Comparison of ENCODE assay signal across 8 mouse cellular contexts in the genomic region with DNA sequence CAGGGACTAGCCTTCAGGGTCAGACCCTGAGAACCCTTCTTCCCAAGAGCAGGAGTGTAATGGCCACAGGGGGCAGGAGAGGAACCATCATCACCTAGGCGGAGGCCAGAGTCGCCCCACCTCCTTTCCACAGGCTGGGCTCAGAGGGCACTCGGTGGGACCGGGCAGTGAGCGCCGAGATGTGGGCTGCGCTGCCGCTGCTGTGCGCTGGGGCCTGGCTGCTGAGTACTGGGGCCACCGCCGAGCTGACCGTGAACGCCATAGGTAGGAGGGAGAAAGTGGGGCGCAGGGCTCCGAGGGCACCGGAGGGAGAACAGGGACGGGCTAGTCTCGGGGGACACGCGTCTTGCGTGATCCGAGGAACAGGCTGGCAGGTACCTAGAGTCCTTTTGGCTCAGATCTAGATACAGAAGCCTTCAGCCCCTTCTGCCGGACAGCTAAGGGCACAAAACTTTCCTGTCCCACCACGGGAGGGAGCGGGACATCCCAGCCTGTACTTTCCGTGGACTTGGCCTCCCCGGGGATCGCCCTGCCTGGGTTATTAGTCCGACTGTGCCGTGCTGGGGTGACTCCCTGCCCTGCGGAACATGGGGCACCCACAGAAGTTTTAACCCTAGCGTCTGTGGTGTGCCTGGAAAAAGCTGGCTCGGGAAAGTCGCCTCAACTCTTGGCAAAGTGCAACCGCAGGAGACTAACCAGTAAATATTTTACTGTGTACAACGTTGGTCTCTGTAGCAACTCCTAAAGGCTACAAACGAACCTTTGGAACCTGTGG. TPM values are rescaled to one million over a fixed set of nuclear protein-coding genes. Genes with fewer than 3 reads are reported as not detected.
A peak's percentile ranks its signal among the peaks of the same experiment; 100 is the strongest.
DNase-seq lines count a peak whose midpoint lies in the region; ATAC-seq and TF ChIP-seq lines count a peak whose summit lies in the region.

No protein-coding gene starts in this region.

- intact Hi-C loops in gastrocnemius, postnatal 14 days (cut with DNase I; ENCODE audit: low total_unique reads): no loop called here

- peak; percentile 84 for DNase-seq in Muller cell, postnatal 12 days (ENCODE audit: inconsistent ontology term)
- DNase-seq in brain, adult 2 months (ENCODE audit: low read depth, low spot score): peak; percentile 31
- DNase-seq in gastrocnemius, postnatal 14 days: peak; percentile 68
- DNase-seq in induced T-regulatory cell, adult 2 months (ENCODE audit: low read depth): peak; percentile 12
- peak; percentile 95 for DNase-seq in liver, adult 2 months (ENCODE audit: extremely low read depth, low read depth, low spot score)
- DNase-seq in spleen, postnatal 14 days (ENCODE audit: low spot score in 2 of 2): peak; percentile 44 to 58

- peaks cover 2% of the 10 kb centered on the region; the same call in 1 of the 2 replicates for H3K36me3 ChIP-seq in liver, adult 2 months (ENCODE audit: control insufficient read depth, insufficient read depth, low read length)
- no peaks in the 10 kb centered on the region for H3K36me3 ChIP-seq in midbrain, embryonic 16.5 days (ENCODE audit: control insufficient read depth, insufficient read depth, low read length)

- no peaks in the 10 kb centered on the region for H3K9me3 ChIP-seq in midbrain, embryonic 16.5 days (replicated peaks; ENCODE audit: control insufficient read depth, low read length, poor library complexity, severe bottlenecking)

- H3K4me1 ChIP-seq in liver, adult 2 months (ENCODE audit: control insufficient read depth, insufficient read depth, low read length): peaks cover 4% of the 10 kb centered on the region
- H3K4me1 ChIP-seq in midbrain, embryonic 16.5 days (ENCODE audit: control insufficient read depth, insufficient read depth, low read length): peaks cover 6% of the 10 kb centered on the region; the same call in 1 of the 2 replicates

- peak; percentile 94 for TF ChIP-seq POLR2A in liver, adult 2 months (IDR thresholded peaks at IDR 0.05; ENCODE audit: extremely low read depth, insufficient read depth, low read length)

- peak; percentile 85 for ATAC-seq in midbrain, embryonic 16.5 days
- ATAC-seq in cerebellum, adult (ENCODE audit: insufficient number of reproducible peaks, low FRiP score, low TSS enrichment): no peak

- peak; percentile 77 for TF ChIP-seq CTCF in liver, adult 2 months (IDR thresholded peaks at IDR 0.05; ENCODE audit: low read depth, low read length)

- under 1% methylated on average over 37 of the region's 37 CpGs for WGBS in liver, adult 2 months
- WGBS in midbrain, embryonic 16.5 days: under 1% methylated on average over 37 of the region's 37 CpGs

- peak overlapping the region; percentile 79 for H3K4me2 ChIP-seq in midbrain, embryonic 16.5 days (ENCODE audit: low read length)

- peaks cover 15% of the 10 kb centered on the region for H3K79me2 ChIP-seq in liver, adult 2 months (ENCODE audit: control insufficient read depth, insufficient read depth, low read length)

- H3K9ac ChIP-seq in liver, adult 2 months (ENCODE audit: low read depth, low read length): peak overlapping the region; percentile 92
- H3K9ac ChIP-seq in midbrain, embryonic 16.5 days (ENCODE audit: low read depth, low read length): peak overlapping the region; percentile 47

- peak overlapping the region; percentile 97 for H3K27ac ChIP-seq in liver, adult 2 months (replicated peaks; ENCODE audit: insufficient read depth, low read depth, low read length)
- H3K27ac ChIP-seq in midbrain, embryonic 16.5 days (ENCODE audit: low read length): no peak overlapping the region

- peak overlapping the region; percentile 89 for H3K4me3 ChIP-seq in liver, adult 2 months (ENCODE audit: insufficient read depth, low read depth, low read length)
- peak overlapping the region; percentile 42 for H3K4me3 ChIP-seq in midbrain, embryonic 16.5 days (ENCODE audit: low read depth, low read length)

- H3K27me3 ChIP-seq in liver, adult 2 months (ENCODE audit: control insufficient read depth, insufficient read depth, low read length): no peaks in the 10 kb centered on the region
- H3K27me3 ChIP-seq in midbrain, embryonic 16.5 days (ENCODE audit: control insufficient read depth, insufficient read depth, low read depth, low read length): no peaks in the 10 kb centered on the region

RNA-seq across cellular contexts. Expression of a gene that starts 0.6 kb away (rescaled TPM):
- total RNA-seq in gastrocnemius, postnatal 14 days (2021): 10 to 100 TPM; 20.9 to 22.6 TPM
- total RNA-seq in liver, adult 2 months (2014; rRNA removed): 551 and 607 TPM in 2 replicates
- 109 and 194 TPM in 2 replicates for polyA plus RNA-seq in liver, adult 2 months (2012; rRNA removed)
- polyA plus RNA-seq in midbrain, embryonic 16.5 days (2015; fragmentation: Nextera tagmentation; extraction: Ambion mirVana): 20.0 and 25.2 TPM in 2 replicates

Comparison
In these comparisons a context has a peak if more than half of its experiments do, and no peak if none do; other contexts are left out.
1. DNase-seq: peak in every context shown above with its lines; median percentile 95 in liver, adult 2 months; 84 in Muller cell, postnatal 12 days; 68 in gastrocnemius, postnatal 14 days; 51 in spleen, postnatal 14 days; 31 in brain, adult 2 months; 12 in induced T-regulatory cell, adult 2 months.
2. RNA of a gene that starts 0.6 kb away (total RNA-seq): 551 to 607 TPM in liver, adult 2 months; 20.9 to 22.6 TPM in gastrocnemius, postnatal 14 days; every median in the first group is over 10 times any median in the second.